ENCODE assay signal across 11 mouse cellular contexts in genomic region chr2:129911203-129911921, GRCm38 (mm10).
A peak's percentile ranks its signal among the peaks of the same experiment; 100 is the strongest.
DNase-seq lines count a peak whose midpoint lies in the region; ATAC-seq and TF ChIP-seq lines count a peak whose summit lies in the region.
"Had no signal": no experiment of that assay in that cellular context is flagged by ENCODE, and none has a peak within 500 bp of the region (broad histone marks: within the 10 kb centered on the region; RNA-seq: fewer than 3 reads in every experiment).

No protein-coding gene starts in this region.

- no peak overlapping the region for H3K9ac ChIP-seq in hindbrain, embryonic 13.5 days
- H3K9ac ChIP-seq in hindbrain, embryonic 12.5 days: no peak overlapping the region
- no peak overlapping the region for H3K9ac ChIP-seq in embryonic facial prominence, embryonic 11.5 days (replicated peaks; ENCODE audit: low read length)
- H3K9ac ChIP-seq in intestine, postnatal 0 days (ENCODE audit: low read depth, low read length): no peak overlapping the region
- no peak overlapping the region for H3K9ac ChIP-seq in midbrain, embryonic 14.5 days (replicated peaks; ENCODE audit: low read length)
- H3K9ac ChIP-seq: forebrain, embryonic 12.5 days; heart, embryonic 13.5 days; liver, embryonic 13.5 days had no signal

- no peak for TF ChIP-seq CTCF in intestine, postnatal 0 days (IDR thresholded peaks at IDR 0.05; ENCODE audit: low read depth)

- DNase-seq in embryonic facial prominence, embryonic 11.5 days (ENCODE audit: low spot score): peak; percentile 79
- DNase-seq in midbrain, embryonic 14.5 days: peak; percentile 63
- DNase-seq in spleen, adult 12 weeks (ENCODE audit: low spot score): no peak
- no peak for DNase-seq in heart, adult 9 months (ENCODE audit: low spot score in 2 of 2)
- DNase-seq: liver, embryonic 13.5 days had no signal

- no peak overlapping the region for H3K27ac ChIP-seq in hindbrain, embryonic 13.5 days
- no peak overlapping the region for H3K27ac ChIP-seq in hindbrain, embryonic 12.5 days
- no peak overlapping the region for H3K27ac ChIP-seq in embryonic facial prominence, embryonic 11.5 days (replicated peaks; ENCODE audit: low read depth, low read length)
- no peak overlapping the region for H3K27ac ChIP-seq in intestine, postnatal 0 days (ENCODE audit: low read depth, low read length)
- H3K27ac ChIP-seq in midbrain, embryonic 14.5 days (replicated peaks; ENCODE audit: low read depth, low read length): no peak overlapping the region
- H3K27ac ChIP-seq: forebrain, embryonic 12.5 days; heart, embryonic 13.5 days; liver, embryonic 13.5 days had no signal

- 56% methylated on average over 19 of the region's 19 CpGs for WGBS in hindbrain, embryonic 13.5 days
- 57% methylated on average over 19 of the region's 19 CpGs for WGBS in hindbrain, embryonic 12.5 days
- WGBS in embryonic facial prominence, embryonic 11.5 days: 35% methylated on average over 19 of the region's 19 CpGs
- 30% methylated on average over 19 of the region's 19 CpGs for WGBS in intestine, postnatal 0 days
- 16% methylated on average over 19 of the region's 19 CpGs for WGBS in midbrain, embryonic 14.5 days

- 0 out of 2 replicates have a peak overlapping the region, but pooled peaks have one; percentile 13 for H3K4me2 ChIP-seq in hindbrain, embryonic 13.5 days
- no peak overlapping the region; the same call in 1 of the 2 replicates for H3K4me2 ChIP-seq in hindbrain, embryonic 12.5 days (replicated peaks)
- no peak overlapping the region for H3K4me2 ChIP-seq in embryonic facial prominence, embryonic 11.5 days (ENCODE audit: low read depth, low read length)
- H3K4me2 ChIP-seq in intestine, postnatal 0 days (replicated peaks; ENCODE audit: low read depth): peak overlapping the region; percentile 55
- H3K4me2 ChIP-seq in midbrain, embryonic 14.5 days (ENCODE audit: low read length): peak overlapping the region; percentile 40
- H3K4me2 ChIP-seq: forebrain, embryonic 12.5 days; heart, embryonic 13.5 days; liver, embryonic 13.5 days had no signal

- no peaks in the 10 kb centered on the region for H3K36me3 ChIP-seq in hindbrain, embryonic 13.5 days
- H3K36me3 ChIP-seq in hindbrain, embryonic 12.5 days: no peaks in the 10 kb centered on the region
- no peaks in the 10 kb centered on the region for H3K36me3 ChIP-seq in embryonic facial prominence, embryonic 11.5 days (replicated peaks; ENCODE audit: control insufficient read depth, insufficient read depth, low read depth, low read length)
- no peaks in the 10 kb centered on the region for H3K36me3 ChIP-seq in intestine, postnatal 0 days (ENCODE audit: control insufficient read depth, insufficient read depth)
- no peaks in the 10 kb centered on the region for H3K36me3 ChIP-seq in midbrain, embryonic 14.5 days (ENCODE audit: control insufficient read depth, insufficient read depth, low read length)
- H3K36me3 ChIP-seq: forebrain, embryonic 12.5 days; heart, embryonic 13.5 days; liver, embryonic 13.5 days had no signal

- H3K9me3 ChIP-seq in hindbrain, embryonic 13.5 days: no peaks in the 10 kb centered on the region
- H3K9me3 ChIP-seq in hindbrain, embryonic 12.5 days (replicated peaks): no peaks in the 10 kb centered on the region
- no peaks in the 10 kb centered on the region for H3K9me3 ChIP-seq in embryonic facial prominence, embryonic 11.5 days (replicated peaks; ENCODE audit: control insufficient read depth, low read length)
- H3K9me3 ChIP-seq in intestine, postnatal 0 days (ENCODE audit: control insufficient read depth): no peaks in the 10 kb centered on the region
- no peaks in the 10 kb centered on the region for H3K9me3 ChIP-seq in midbrain, embryonic 14.5 days (ENCODE audit: control insufficient read depth, low read length)
- H3K9me3 ChIP-seq: forebrain, embryonic 12.5 days; heart, embryonic 13.5 days; liver, embryonic 13.5 days had no signal

- no peak overlapping the region for H3K4me3 ChIP-seq in hindbrain, embryonic 13.5 days
- no peak overlapping the region for H3K4me3 ChIP-seq in hindbrain, embryonic 12.5 days
- H3K4me3 ChIP-seq in embryonic facial prominence, embryonic 11.5 days (ENCODE audit: low read depth, low read length): no peak overlapping the region
- peak overlapping the region; percentile 3; the same call in 1 of the 2 replicates for H3K4me3 ChIP-seq in intestine, postnatal 0 days (ENCODE audit: low read depth, low read length)
- H3K4me3 ChIP-seq in midbrain, embryonic 14.5 days (replicated peaks; ENCODE audit: low read depth, low read length): peak overlapping the region; percentile 14
- H3K4me3 ChIP-seq: forebrain, embryonic 12.5 days; heart, embryonic 13.5 days; liver, embryonic 13.5 days had no signal

- H3K4me1 ChIP-seq in hindbrain, embryonic 13.5 days (replicated peaks): peaks cover 18% of the 10 kb centered on the region
- peaks cover 10% of the 10 kb centered on the region for H3K4me1 ChIP-seq in hindbrain, embryonic 12.5 days
- H3K4me1 ChIP-seq in embryonic facial prominence, embryonic 11.5 days (ENCODE audit: control insufficient read depth, insufficient read depth, low read length): no peaks in the 10 kb centered on the region
- no peaks in the 10 kb centered on the region for H3K4me1 ChIP-seq in intestine, postnatal 0 days (replicated peaks; ENCODE audit: control insufficient read depth, insufficient read depth, low read length)
- H3K4me1 ChIP-seq in midbrain, embryonic 14.5 days (ENCODE audit: control insufficient read depth, insufficient read depth, low read length): peaks cover 18% of the 10 kb centered on the region
- H3K4me1 ChIP-seq: liver, embryonic 13.5 days had no signal

- ATAC-seq in hindbrain, embryonic 13.5 days (ENCODE audit: low FRiP score): no peak
- no peak for ATAC-seq in hindbrain, embryonic 12.5 days (ENCODE audit: low FRiP score)
- no peak for ATAC-seq in embryonic facial prominence, embryonic 11.5 days (replicated peaks; ENCODE audit: insufficient number of reproducible peaks, low FRiP score, low TSS enrichment, low read depth)
- ATAC-seq in intestine, postnatal 0 days: peak; percentile 65
- no peak for ATAC-seq in midbrain, embryonic 14.5 days (ENCODE audit: low FRiP score, low TSS enrichment)
- ATAC-seq in megakaryocyte progenitor cell, adult 5-6 weeks (replicated peaks; ENCODE audit: poor library complexity): no peak

- H3K27me3 ChIP-seq in hindbrain, embryonic 13.5 days: peaks cover 28% of the 10 kb centered on the region
- peaks cover 13% of the 10 kb centered on the region for H3K27me3 ChIP-seq in hindbrain, embryonic 12.5 days
- no peaks in the 10 kb centered on the region for H3K27me3 ChIP-seq in embryonic facial prominence, embryonic 11.5 days (ENCODE audit: control insufficient read depth, insufficient read depth, low read length)
- peaks cover 6% of the 10 kb centered on the region; the same call in 1 of the 2 replicates for H3K27me3 ChIP-seq in intestine, postnatal 0 days (replicated peaks; ENCODE audit: control insufficient read depth, insufficient read depth, low read length)
- peaks cover 22% of the 10 kb centered on the region; the same call in 1 of the 2 replicates for H3K27me3 ChIP-seq in midbrain, embryonic 14.5 days (ENCODE audit: control insufficient read depth, insufficient read depth, low read length)

Comparison
In these comparisons a context has a peak if more than half of its experiments do, and no peak if none do; other contexts are left out.
1. H3K4me2 ChIP-seq: peak in hindbrain, embryonic 13.5 days (single experiment), intestine, postnatal 0 days (single experiment) and midbrain, embryonic 14.5 days (single experiment); none in hindbrain, embryonic 12.5 days (single experiment) and embryonic facial prominence, embryonic 11.5 days (single experiment).
2. H3K4me3 ChIP-seq: peak in intestine, postnatal 0 days (single experiment) and midbrain, embryonic 14.5 days (single experiment); none in hindbrain, embryonic 13.5 days (single experiment), hindbrain, embryonic 12.5 days (single experiment) and embryonic facial prominence, embryonic 11.5 days (single experiment).
3. DNase-seq: peak in embryonic facial prominence, embryonic 11.5 days (single experiment) and midbrain, embryonic 14.5 days (single experiment); none in spleen, adult 12 weeks (single experiment) and heart, adult 9 months (0 of 2).